Mouse (Mus musculus): ENCODE results near the gene BC037034.

- TF ChIP-seq GATA2 (IDR thresholded peaks at IDR 0.05; ENCODE audit: borderline replicate concordance, low read depth, low read length) (no peak), TAL1 (conservative IDR thresholded peaks at IDR 0.05; ENCODE audit: low read depth, low read length) (no peak), GATA1 (IDR thresholded peaks at IDR 0.05; ENCODE audit: borderline replicate concordance, low read length) (no peak), CTCF (IDR thresholded peaks at IDR 0.05; ENCODE audit: low read depth, low read length) (no peak), POLR2AphosphoS5 (IDR thresholded peaks at IDR 0.05; ENCODE audit: insufficient replicate concordance, low read depth, low read length) (no peak)
Observed at GRCm38 (mm10) chr5:138234224-138234623, 29.6 kb downstream of the BC037034 start.
